Mouse (Mus musculus) lung, postnatal 0 days (tissue): Measurements from ENCODE around the gene Tmem209. TPM values are rescaled to one million over a fixed set of nuclear protein-coding genes. Genes with fewer than 3 reads are reported as not detected.

Source experiments
- ATAC-seq: fragments of 200-750 bp; cut with Nextera tagmentation; 2 replicates; pipeline ENCODE4 v1.8.0; 2017; ENCODE audit warnings: moderate library complexity
- DNase-seq: peaks from one replicate; pipeline ENCODE4 v3.0.0-alpha.2; 2016; ENCODE audit warnings: low spot score
- H3K27ac ChIP-seq: fragments of 300-500 bp; sonication (generic); 2 replicates; pipeline ENCODE4 v1.5.1; 2014; ENCODE audit warnings: antibody characterized with exemption, mild to moderate bottlenecking, low read length, mixed read lengths
- H3K27me3 ChIP-seq: fragments of 300-500 bp; sonication (generic); replicated peaks from 2 replicates; pipeline ENCODE4 v1.6.1; 2014; ENCODE audit warnings: low read length, mixed read lengths; ENCODE audit not compliant: insufficient read depth
- H3K36me3 ChIP-seq: fragments of 300-500 bp; sonication (generic); 2 replicates; pipeline ENCODE4 v1.6.1; 2014; ENCODE audit warnings: low read length, mixed read lengths; ENCODE audit not compliant: insufficient read depth
- H3K4me1 ChIP-seq: fragments of 300-500 bp; sonication (generic); 2 replicates; pipeline ENCODE4 v1.6.1; 2014; ENCODE audit warnings: antibody characterized with exemption, low read depth, low read length, mixed read lengths; ENCODE audit not compliant: insufficient read depth
- H3K4me2 ChIP-seq: fragments of 300-500 bp; sonication (generic); replicated peaks from 2 replicates; pipeline ENCODE4 v1.6.1; 2014; ENCODE audit warnings: low read depth, mild to moderate bottlenecking, low read length, moderate library complexity, mixed read lengths
- H3K4me3 ChIP-seq: fragments of 300-500 bp; sonication (generic); 2 replicates; pipeline ENCODE4 v1.5.1; 2014; ENCODE audit warnings: low read depth, low read length
- H3K9ac ChIP-seq: fragments of 300-500 bp; sonication (generic); replicated peaks from 2 replicates; pipeline ENCODE4 v1.6.1; 2014; ENCODE audit warnings: low read depth, mild to moderate bottlenecking
- H3K9me3 ChIP-seq: fragments of 300-500 bp; sonication (generic); 2 replicates; pipeline ENCODE4 v1.6.1; 2016; ENCODE audit warnings: low read length, mixed read lengths
- CTCF ChIP-seq: IDR thresholded peaks from 2 replicates; pipeline ENCODE4 v1.5.1; 2016; ENCODE audit warnings: antibody characterized with exemption, mild to moderate bottlenecking
- EP300 ChIP-seq: IDR thresholded peaks from 2 replicates; pipeline ENCODE4 v1.6.1; 2016; ENCODE audit warnings: antibody characterized with exemption, mild to moderate bottlenecking, control low read depth
- WGBS: fragments of 180-500 bp; shearing (Covaris S2); extraction: QIAGEN DNeasy Blood & Tissue Kit; methylation state at CpG from one replicate; pipeline ENCODE4 v1.1.7; 2014; 5-methylcytosine and 5-hydroxymethylcytosine counted together
- polyA plus RNA-seq: library from polyadenylated mRNA; unstranded; fragments of >200 nt; fragmentation: Nextera tagmentation; extraction: Ambion mirVana; gene quantifications from 2 replicates; pipeline ENCODE4 v1.2.1, GENCODE M21; 2015

The Tmem209 gene
- polyA plus RNA-seq, 1 experiment from 2014 or later: 14.6 TPM

- DNase-seq (peak; percentile 90), ATAC-seq (peak; percentile 54)
- WGBS: 39% methylated on average over 23 of the region's 23 CpGs
- peak; percentile 40 for TF ChIP-seq CTCF
- no peak for TF ChIP-seq EP300
- Histone ChIP-seq H3K4me2 (peak overlapping the region; percentile 28; the same call in 1 of the 2 replicates), H3K27ac (no peak overlapping the region), H3K9me3 (no peaks in the 10 kb centered on the region), H3K9ac (no peak overlapping the region), H3K4me1 (no peaks in the 10 kb centered on the region), H3K36me3 (no peaks in the 10 kb centered on the region), H3K27me3 (no peaks in the 10 kb centered on the region), H3K4me3 (no peak overlapping the region)
These were observed 42.3 kb upstream of the Tmem209 start for GRCm38 (mm10) chr6:30551644-30552580.

- TF ChIP-seq CTCF (no peak), EP300 (no peak)
- Histone ChIP-seq H3K4me2 (no peak overlapping the region), H3K36me3 (no peaks in the 10 kb centered on the region), H3K4me3 (no peak overlapping the region), H3K9me3 (no peaks in the 10 kb centered on the region), H3K27me3 (no peaks in the 10 kb centered on the region), H3K9ac (no peak overlapping the region), H3K27ac (no peak overlapping the region), H3K4me1 (no peaks in the 10 kb centered on the region)
- no peak for DNase-seq
- no peak for ATAC-seq
These were observed 41.6 kb upstream of the Tmem209 start for GRCm38 (mm10) chr6:30551193-30551515.

- DNase-seq: no peak
- Histone ChIP-seq H3K27me3 (no peaks in the 10 kb centered on the region), H3K36me3 (no peaks in the 10 kb centered on the region), H3K9ac (no peak overlapping the region), H3K27ac (no peak overlapping the region), H3K4me2 (no peak overlapping the region), H3K9me3 (no peaks in the 10 kb centered on the region), H3K4me1 (no peaks in the 10 kb centered on the region), H3K4me3 (no peak overlapping the region)
- TF ChIP-seq CTCF (no peak), EP300 (no peak)
- ATAC-seq: no peak
- 78% methylated on average over 7 of the region's 7 CpGs for WGBS
These were observed 41.1 kb upstream of the Tmem209 start for GRCm38 (mm10) chr6:30550496-30551192.

GRCm38 (mm10) chr6:30549231-30549761 is 39.7 kb upstream of the Tmem209 start:
- H3K9me3 ChIP-seq: no peaks in the 10 kb centered on the region
- WGBS: 15% methylated on average over 15 of the region's 15 CpGs
- no peaks in the 10 kb centered on the region for H3K36me3 ChIP-seq
- peak overlapping the region; percentile 58; the same call in 1 of the 2 replicates for H3K27ac ChIP-seq
- no peak overlapping the region; the same call in 1 of the 2 replicates for H3K4me3 ChIP-seq
- 0 out of 2 replicates have a peak overlapping the region, but pooled peaks have one; percentile 4 for H3K4me2 ChIP-seq
- no peaks in the 10 kb centered on the region for H3K4me1 ChIP-seq
- TF ChIP-seq CTCF (no peak), EP300 (no peak)
- ATAC-seq (no peak), DNase-seq (peak; percentile 74)
- no peak overlapping the region for H3K9ac ChIP-seq
- no peaks in the 10 kb centered on the region for H3K27me3 ChIP-seq

GRCm38 (mm10) chr6:30547656-30548306 is 38.2 kb upstream of the Tmem209 start:
- no peaks in the 10 kb centered on the region for H3K9me3 ChIP-seq
- H3K4me2 ChIP-seq: peak overlapping the region; percentile 59
- 0 out of 2 replicates have a peak overlapping the region, but pooled peaks have one; percentile 9 for H3K27ac ChIP-seq
- no peak for TF ChIP-seq EP300
- TF ChIP-seq CTCF: no peak
- no peaks in the 10 kb centered on the region for H3K27me3 ChIP-seq
- H3K9ac ChIP-seq: no peak overlapping the region
- DNase-seq (peak; percentile 77), ATAC-seq (peak; percentile 48)
- WGBS: 36% methylated on average over 9 of the region's 9 CpGs
- H3K36me3 ChIP-seq: no peaks in the 10 kb centered on the region
- peak overlapping the region; percentile 31 for H3K4me3 ChIP-seq
- H3K4me1 ChIP-seq: no peaks in the 10 kb centered on the region
